Mouse (Mus musculus) cerebellum, adult 2 months (tissue): ENCODE measurements around the gene Esyt3.

Experiments
- CTCF ChIP-seq: fragments of 200-500 bp; IDR thresholded peaks from 2 replicates; pipeline ENCODE4 v1.5.1; 2011; ENCODE audit warnings: low read depth, mild to moderate bottlenecking, control low read depth, low read length, moderate library complexity, borderline replicate concordance; ENCODE audit not compliant: insufficient read depth
- POLR2A ChIP-seq: fragments of 200-500 bp; IDR thresholded peaks from 2 replicates; pipeline ENCODE4 v1.6.1; 2011; ENCODE audit warnings: low read length, control low read depth, borderline replicate concordance; ENCODE audit not compliant: insufficient read depth

DNA sequence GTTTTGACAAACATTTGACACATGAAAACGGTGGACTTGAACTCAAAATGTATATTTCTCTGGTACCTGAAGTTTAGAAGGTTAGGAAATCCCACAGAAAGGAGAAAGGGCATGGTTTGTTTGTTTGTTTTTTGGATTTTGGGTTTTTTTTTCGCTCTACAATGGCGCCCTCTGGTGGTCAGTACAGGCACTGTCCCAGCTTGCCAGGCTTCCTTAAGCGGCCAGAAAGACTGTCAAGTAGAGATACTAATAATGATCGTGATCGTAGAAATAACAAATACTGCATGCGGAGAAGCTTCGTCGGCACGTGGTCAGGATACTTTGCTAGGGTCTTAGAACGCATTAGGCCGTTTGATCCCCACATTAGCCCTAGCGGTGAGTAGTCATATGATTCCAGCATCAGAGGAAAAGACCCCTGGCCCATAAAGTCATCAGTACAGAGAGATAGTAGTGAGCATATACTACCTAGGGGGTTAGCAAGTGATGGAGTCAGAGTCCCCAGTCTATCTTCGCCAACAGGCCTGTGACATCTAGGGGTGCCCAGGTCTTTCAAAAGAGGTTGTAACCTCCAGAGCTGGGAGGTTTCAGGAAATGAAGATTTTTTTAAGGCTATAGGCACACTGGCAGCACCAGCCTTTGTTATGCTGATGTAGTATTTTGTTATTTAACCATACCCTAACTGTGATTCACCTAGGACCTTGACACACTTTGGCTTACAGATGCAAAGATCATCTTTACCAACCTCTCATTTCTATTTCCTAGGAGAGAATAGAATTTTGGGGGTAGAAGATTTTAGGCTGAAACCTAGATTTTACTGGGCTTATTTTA is 18.4 kb upstream of the Esyt3 start:
- TF ChIP-seq CTCF (peak; percentile 88), POLR2A (no peak)
